ENCODE assay signal across 9 mouse cellular contexts in genomic region chr12:109452592-109452991, GRCm38 (mm10). TPM values are rescaled to one million over a fixed set of nuclear protein-coding genes. Genes with fewer than 3 reads are reported as not detected.
DNase-seq lines count a peak whose midpoint lies in the region; ATAC-seq and TF ChIP-seq lines count a peak whose summit lies in the region.
"Had no signal": no experiment of that assay in that cellular context is flagged by ENCODE, and none has a peak within 500 bp of the region (broad histone marks: within the 10 kb centered on the region; RNA-seq: fewer than 3 reads in every experiment).

Dlk1 (plus strand) TSS chr12:109452823.

- peak within 1 kb of the TSS; percentile 47 for H3K9ac ChIP-seq in heart, embryonic 16.5 days (ENCODE audit: low read length)

- no peak for DNase-seq in heart, postnatal 25 days (ENCODE audit: low spot score)
- no peak for DNase-seq in adrenal gland, postnatal 25 days
- no peak for DNase-seq in heart, postnatal 4 days
- DNase-seq in midbrain, embryonic 10.5 days (ENCODE audit: low spot score) = no peak
- DNase-seq in ovary, postnatal 14 days (ENCODE audit: low spot score) = no peak
- DNase-seq in layer of hippocampus, adult 2 months (ENCODE audit: low spot score in 2 of 2) = no peak
- DNase-seq in thymus, adult 2 months = no peak

- intact Hi-C loops in heart, postnatal 25 days (cut with DNase I) = no loop called here

- peaks cover 75% of the 10 kb centered on the region for H3K27me3 ChIP-seq in heart, embryonic 16.5 days (ENCODE audit: control insufficient read depth, insufficient read depth, low read length)
- H3K27me3 ChIP-seq in midbrain, embryonic 10.5 days (ENCODE audit: low read depth, poor library complexity, severe bottlenecking) = peaks cover 100% of the 10 kb centered on the region
- peaks cover 12% of the 10 kb centered on the region for H3K27me3 ChIP-seq in thymus, adult 2 months (ENCODE audit: control insufficient read depth, insufficient read depth, low read length)

- H3K4me1 ChIP-seq in heart, embryonic 16.5 days (ENCODE audit: control insufficient read depth, insufficient read depth, low read length) = peaks cover 14% of the 10 kb centered on the region
- H3K4me1 ChIP-seq in midbrain, embryonic 10.5 days = peaks cover 91% of the 10 kb centered on the region
- H3K4me1 ChIP-seq in thymus, adult 2 months (replicated peaks; ENCODE audit: control insufficient read depth, insufficient read depth, low read length) = peaks cover 5% of the 10 kb centered on the region; the same call in 1 of the 2 replicates

- H3K36me3 ChIP-seq in heart, embryonic 16.5 days (ENCODE audit: control insufficient read depth, insufficient read depth) = no peaks in the 10 kb centered on the region
- no peaks in the 10 kb centered on the region for H3K36me3 ChIP-seq in midbrain, embryonic 10.5 days
- H3K36me3 ChIP-seq in thymus, adult 2 months (ENCODE audit: control insufficient read depth, insufficient read depth, low read length) = no peaks in the 10 kb centered on the region

- H3K9me3 ChIP-seq in heart, embryonic 16.5 days (replicated peaks; ENCODE audit: control insufficient read depth, low read length) = no peaks in the 10 kb centered on the region
- no peaks in the 10 kb centered on the region for H3K9me3 ChIP-seq in midbrain, embryonic 10.5 days (replicated peaks)

- peak within 1 kb of the TSS; percentile 73 for H3K4me2 ChIP-seq in heart, embryonic 16.5 days (ENCODE audit: low read depth, low read length)

- H3K27ac ChIP-seq in heart, embryonic 16.5 days (ENCODE audit: low read length) = no peak within 1 kb of the TSS
- H3K27ac ChIP-seq in midbrain, embryonic 10.5 days (replicated peaks) = peak within 1 kb of the TSS; percentile 87
- no peak within 1 kb of the TSS for H3K27ac ChIP-seq in layer of hippocampus, adult 2 months
- H3K27ac ChIP-seq in thymus, adult 2 months (ENCODE audit: control insufficient read depth, insufficient read depth, low read length) = no peak within 1 kb of the TSS

- TF ChIP-seq CTCF in layer of hippocampus, adult 2 months (conservative IDR thresholded peaks at IDR 0.05) = no peak
- TF ChIP-seq CTCF in thymus, adult 2 months (IDR thresholded peaks at IDR 0.05; ENCODE audit: borderline replicate concordance, control insufficient read depth, extremely low read depth, insufficient read depth, low read length, poor library complexity) = no peak

- no peak for TF ChIP-seq POLR2A in thymus, adult 2 months (IDR thresholded peaks at IDR 0.05; ENCODE audit: control insufficient read depth, extremely low read depth, insufficient read depth, low read length, poor library complexity)

- WGBS in heart, embryonic 16.5 days = 18% methylated on average over 13 of the region's 13 CpGs
- WGBS in midbrain, embryonic 10.5 days = 4% methylated on average over 13 of the region's 13 CpGs
- 29% methylated on average over 13 of the region's 13 CpGs for WGBS in thymus, adult 2 months

- H3K4me3 ChIP-seq in heart, embryonic 16.5 days (ENCODE audit: low read length) = peak within 1 kb of the TSS; percentile 51
- H3K4me3 ChIP-seq in midbrain, embryonic 10.5 days = peak within 1 kb of the TSS; percentile 58
- H3K4me3 ChIP-seq in layer of hippocampus, adult 2 months = no peak within 1 kb of the TSS; the same call in 1 of the 2 replicates
- no peak within 1 kb of the TSS for H3K4me3 ChIP-seq in thymus, adult 2 months (ENCODE audit: control insufficient read depth, insufficient read depth, low read length)

- no peak for ATAC-seq in heart, embryonic 16.5 days (replicated peaks; ENCODE audit: extremely low read depth, insufficient read depth, low FRiP score)

RNA-seq across cellular contexts. Expression of gene Dlk1, which starts in this region (rescaled TPM):
- polyA plus RNA-seq in heart, embryonic 16.5 days (2015; fragmentation: Nextera tagmentation; extraction: Ambion mirVana) = 169 and 179 TPM in 2 replicates
- under 1 TPM; 0.26 to 0.61 TPM for total RNA-seq in heart, postnatal 25 days (2021)
- total RNA-seq in adrenal gland, postnatal 25 days (2021) = 592 and 648 TPM in 2 replicates
- 10 to 100 TPM; 66.1 to 72.8 TPM for total RNA-seq in heart, postnatal 4 days (2021)
- 107 and 118 TPM in 2 replicates for polyA plus RNA-seq in midbrain, embryonic 10.5 days (2016; fragmentation: Nextera tagmentation; extraction: Ambion mirVana)
- 1 to 10 TPM; 4.8 to 5.0 TPM for total RNA-seq in layer of hippocampus, adult 2 months (2021)
- 2.2 and 4.1 TPM in 2 replicates for polyA plus RNA-seq in thymus, adult 2 months (2012; rRNA removed)
- total RNA-seq: neutrophil, adult 5-6 weeks had no signal

Comparison
In these comparisons a context has a peak if more than half of its experiments do, and no peak if none do; other contexts are left out.
1. RNA of gene Dlk1 (total RNA-seq): 592 to 648 TPM in adrenal gland, postnatal 25 days and 66.1 to 72.8 TPM in heart, postnatal 4 days; 4.8 to 5.0 TPM in layer of hippocampus, adult 2 months and 0.26 to 0.61 TPM in heart, postnatal 25 days; every median in the first group is over 10 times any median in the second.
2. RNA of gene Dlk1 (polyA plus RNA-seq): 169 to 179 TPM in heart, embryonic 16.5 days and 107 to 118 TPM in midbrain, embryonic 10.5 days; 2.2 to 4.1 TPM in thymus, adult 2 months; every median in the first group is over 10 times any median in the second.
3. H3K4me3 ChIP-seq: peak in heart, embryonic 16.5 days (single experiment) and midbrain, embryonic 10.5 days (single experiment); none in layer of hippocampus, adult 2 months (single experiment) and thymus, adult 2 months (single experiment).